In the genomic region with DNA sequence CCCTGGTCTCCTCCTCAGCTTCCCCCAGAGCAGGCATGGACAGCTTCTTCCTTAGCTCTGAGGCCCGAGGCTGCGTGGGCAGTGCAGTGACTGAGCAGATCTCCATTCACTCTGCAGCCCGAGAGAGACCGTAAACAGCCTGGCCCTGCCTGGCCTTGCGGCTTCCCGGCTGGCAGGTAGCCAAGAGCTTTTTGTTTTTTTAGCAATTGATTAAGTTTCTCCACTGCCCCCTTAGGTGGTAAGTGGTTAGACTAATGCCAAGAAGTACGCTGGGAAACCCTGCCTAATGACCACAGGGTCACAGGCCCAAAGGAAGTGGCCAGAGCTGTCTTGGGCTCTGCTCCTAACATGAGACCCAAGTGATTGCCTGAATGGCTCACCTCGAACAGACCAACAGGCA, we compare ENCODE assay signal across 8 mouse cellular contexts. TPM values are rescaled to one million over a fixed set of nuclear protein-coding genes. Genes with fewer than 3 reads are reported as not detected.
DNase-seq lines count a peak whose midpoint lies in the region; ATAC-seq lines count a peak whose summit lies in the region.

No protein-coding gene starts in this region.

- H3K9me3 ChIP-seq in forebrain, embryonic 10.5 days: no peaks in the 10 kb centered on the region
- H3K9me3 ChIP-seq in forebrain, embryonic 11.5 days (ENCODE audit: control insufficient read depth, low read length): no peaks in the 10 kb centered on the region
- H3K9me3 ChIP-seq in heart, embryonic 11.5 days (replicated peaks; ENCODE audit: control insufficient read depth, low read length): no peaks in the 10 kb centered on the region
- no peaks in the 10 kb centered on the region for H3K9me3 ChIP-seq in liver, embryonic 16.5 days (replicated peaks; ENCODE audit: control insufficient read depth, low read length)

- no peak; the same call in 1 of the 2 replicates for ATAC-seq in forebrain, embryonic 11.5 days (replicated peaks; ENCODE audit: low FRiP score)
- ATAC-seq in heart, embryonic 11.5 days (replicated peaks; ENCODE audit: insufficient number of reproducible peaks, low FRiP score, low TSS enrichment): peak; percentile 59
- peak; percentile 60; the same call in 1 of the 2 replicates for ATAC-seq in liver, embryonic 16.5 days (ENCODE audit: low read depth)

- H3K27ac ChIP-seq in forebrain, embryonic 10.5 days: peak overlapping the region; percentile 25
- H3K27ac ChIP-seq in forebrain, embryonic 11.5 days (ENCODE audit: low read depth, low read length): no peak overlapping the region
- H3K27ac ChIP-seq in heart, embryonic 11.5 days (ENCODE audit: low read depth, low read length): peak overlapping the region; percentile 75
- no peak overlapping the region for H3K27ac ChIP-seq in liver, embryonic 16.5 days (ENCODE audit: low read length)

- H3K36me3 ChIP-seq in forebrain, embryonic 10.5 days (replicated peaks): peaks cover 64% of the 10 kb centered on the region
- no peaks in the 10 kb centered on the region for H3K36me3 ChIP-seq in forebrain, embryonic 11.5 days (ENCODE audit: control insufficient read depth, insufficient read depth, low read length)
- H3K36me3 ChIP-seq in heart, embryonic 11.5 days (ENCODE audit: control insufficient read depth, insufficient read depth, low read length): 0 out of 2 replicates have a peak, but pooled peaks cover under 1% of the 10 kb centered on the region
- H3K36me3 ChIP-seq in liver, embryonic 16.5 days (ENCODE audit: control insufficient read depth, insufficient read depth): no peaks in the 10 kb centered on the region

- no peaks in the 10 kb centered on the region for H3K27me3 ChIP-seq in forebrain, embryonic 10.5 days (ENCODE audit: poor library complexity, severe bottlenecking)
- no peaks in the 10 kb centered on the region for H3K27me3 ChIP-seq in forebrain, embryonic 11.5 days (ENCODE audit: control insufficient read depth, insufficient read depth, low read length)
- no peaks in the 10 kb centered on the region for H3K27me3 ChIP-seq in heart, embryonic 11.5 days (ENCODE audit: control insufficient read depth, insufficient read depth, low read length)
- H3K27me3 ChIP-seq in liver, embryonic 16.5 days (ENCODE audit: control insufficient read depth, insufficient read depth, low read depth, low read length): no peaks in the 10 kb centered on the region

- no peak overlapping the region for H3K4me2 ChIP-seq in forebrain, embryonic 11.5 days (ENCODE audit: low read depth, low read length, severe bottlenecking)
- H3K4me2 ChIP-seq in heart, embryonic 11.5 days: no peak overlapping the region
- no peak overlapping the region for H3K4me2 ChIP-seq in liver, embryonic 16.5 days (ENCODE audit: low read depth, low read length)

- peaks cover 52% of the 10 kb centered on the region for H3K4me1 ChIP-seq in forebrain, embryonic 10.5 days
- peaks cover 3% of the 10 kb centered on the region for H3K4me1 ChIP-seq in forebrain, embryonic 11.5 days (replicated peaks; ENCODE audit: control insufficient read depth, insufficient read depth, low read length)
- peaks cover 61% of the 10 kb centered on the region for H3K4me1 ChIP-seq in heart, embryonic 11.5 days (ENCODE audit: control insufficient read depth, insufficient read depth, low read length)
- peaks cover 2% of the 10 kb centered on the region for H3K4me1 ChIP-seq in liver, embryonic 16.5 days (ENCODE audit: control insufficient read depth, low read depth, low read length)

- no peak overlapping the region for H3K9ac ChIP-seq in forebrain, embryonic 11.5 days (ENCODE audit: low read length)
- peak overlapping the region; percentile 13; the same call in 1 of the 2 replicates for H3K9ac ChIP-seq in heart, embryonic 11.5 days (ENCODE audit: low read depth, low read length)
- H3K9ac ChIP-seq in liver, embryonic 16.5 days (ENCODE audit: low read depth, low read length): no peak overlapping the region

- DNase-seq in forebrain, embryonic 10.5 days (ENCODE audit: extremely low spot score, low spot score): no peak
- DNase-seq in forebrain, embryonic 11.5 days (ENCODE audit: low spot score): no peak
- DNase-seq in brain, adult 2 months (ENCODE audit: low read depth, low spot score): peak; percentile 23
- DNase-seq in kidney, adult 8-10 months: peak; percentile 57 to 67
- peak; percentile 81 for DNase-seq in ovary, postnatal 36 days (ENCODE audit: low spot score)
- no peak for DNase-seq in cerebellum, postnatal 25 days

- no peak overlapping the region for H3K4me3 ChIP-seq in forebrain, embryonic 10.5 days
- H3K4me3 ChIP-seq in forebrain, embryonic 11.5 days (ENCODE audit: low read depth, low read length): no peak overlapping the region
- no peak overlapping the region for H3K4me3 ChIP-seq in heart, embryonic 11.5 days (ENCODE audit: low read depth, low read length)
- H3K4me3 ChIP-seq in liver, embryonic 16.5 days (ENCODE audit: low read depth, low read length): no peak overlapping the region

- WGBS in forebrain, embryonic 10.5 days: 82% methylated on average over 8 of the region's 8 CpGs
- WGBS in forebrain, embryonic 11.5 days: 60% methylated on average over 8 of the region's 8 CpGs
- 28% methylated on average over 8 of the region's 8 CpGs for WGBS in heart, embryonic 11.5 days (ENCODE audit: insufficient replicate concordance)
- WGBS in liver, embryonic 16.5 days (ENCODE audit: insufficient replicate concordance): 45% methylated on average over 8 of the region's 8 CpGs

RNA-seq across cellular contexts. Expression of gene Lrp5, which starts 47.7 kb away (rescaled TPM):
- 3.6 and 3.9 TPM in 2 replicates for polyA plus RNA-seq in forebrain, embryonic 10.5 days (2016; fragmentation: Nextera tagmentation; extraction: Ambion mirVana)
- 4.7 and 5.2 TPM in 2 replicates for polyA plus RNA-seq in forebrain, embryonic 11.5 days (2014; fragmentation: Nextera tagmentation; extraction: Ambion mirVana)
- polyA plus RNA-seq in heart, embryonic 11.5 days (2014; fragmentation: Nextera tagmentation; extraction: Ambion mirVana): 4.6 and 5.3 TPM in 2 replicates
- polyA plus RNA-seq in liver, embryonic 16.5 days (2015; fragmentation: Nextera tagmentation; extraction: Ambion mirVana): 2.2 and 2.7 TPM in 2 replicates

Comparison
In these comparisons a context has a peak if more than half of its experiments do, and no peak if none do; other contexts are left out.
1. H3K27ac ChIP-seq: peak in forebrain, embryonic 10.5 days (single experiment) and heart, embryonic 11.5 days (single experiment); none in forebrain, embryonic 11.5 days (single experiment) and liver, embryonic 16.5 days (single experiment).
2. DNase-seq: peak in brain, adult 2 months (single experiment), kidney, adult 8-10 months (2 of 2) and ovary, postnatal 36 days (single experiment); none in forebrain, embryonic 10.5 days (single experiment), forebrain, embryonic 11.5 days (single experiment) and cerebellum, postnatal 25 days (0 of 2).